Mouse (Mus musculus): ENCODE results near the gene Ddrgk1. TPM values are rescaled to one million over a fixed set of nuclear protein-coding genes. Genes with fewer than 3 reads are reported as not detected.

The Ddrgk1 gene
- polyA plus RNA-seq (2012; fragmentation: generic; extraction: Trizol): 80.4 TPM
- long read RNA-seq, experiment 1, transcript Ddrgk1-201 (9 exons, 1,238 nt): major isoform, 55 of 69 reads
- long read RNA-seq, experiment 1, partial matches to known transcripts: 13 of 69 reads
- long read RNA-seq, experiment 1, other reads (novel, unspliced or antisense): 1 of 69 reads
- long read RNA-seq, experiment 2, transcript Ddrgk1-201 (9 exons, 1,238 nt): major isoform, 41 of 48 reads
- long read RNA-seq, experiment 2, partial matches to known transcripts: 0 of 48 reads
- long read RNA-seq, experiment 2, other reads (novel, unspliced or antisense): 7 of 48 reads

DNA sequence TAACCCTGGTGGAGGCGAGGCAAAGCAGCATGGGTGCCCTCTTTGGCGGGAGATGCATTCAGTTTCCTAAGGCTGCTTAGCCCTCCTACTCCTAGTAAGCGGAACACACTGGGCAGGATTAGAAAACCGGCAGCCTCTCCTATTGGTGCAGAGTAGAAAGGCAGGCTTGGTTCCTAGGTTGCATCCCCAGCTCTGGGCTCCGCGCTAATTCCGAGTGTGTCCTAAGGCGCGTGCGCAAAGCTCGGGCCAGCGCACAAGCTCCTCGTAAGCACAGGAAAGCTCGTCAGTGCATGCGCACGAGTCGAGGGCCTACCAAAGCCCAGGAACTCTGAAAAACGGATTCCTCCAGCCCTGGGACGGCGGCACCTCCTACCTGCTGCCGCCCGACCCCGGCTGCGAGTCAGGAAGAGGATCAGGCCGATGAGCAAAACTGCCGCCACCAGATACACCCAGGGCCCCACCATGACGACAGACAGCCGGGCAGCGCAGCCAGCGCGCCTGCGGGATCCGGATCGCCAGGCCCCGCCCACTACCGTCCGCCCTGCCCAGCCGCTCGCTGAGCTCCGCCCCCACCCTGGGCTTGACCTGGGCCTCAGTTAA, at the start of gene Ddrgk1:
Gene Ddrgk1, minus strand, starts transcription at position 558 of the 600 bp plus-strand sequence.
- peaks cover 21% of the 10 kb centered on the region for H3K79me3 ChIP-seq (ENCODE audit: low read depth)
- H3K36me3 ChIP-seq (ENCODE audit: control insufficient read depth, insufficient read depth): peaks cover 28% of the 10 kb centered on the region
- peak within 1 kb of the TSS; percentile 36 for H3K4me3 ChIP-seq (ENCODE audit: insufficient read depth, poor library complexity, severe bottlenecking)
- peak within 1 kb of the TSS; percentile 91 for H3ac ChIP-seq (ENCODE audit: control insufficient read depth, insufficient read length, low read depth)
- TF ChIP-seq FOSL1 (IDR thresholded peaks at IDR 0.05; ENCODE audit: insufficient read depth, low read length, poor library complexity, severe bottlenecking) (no peak), USF1 (IDR thresholded peaks at IDR 0.05; ENCODE audit: low read depth) (no peak), MAX (IDR thresholded peaks at IDR 0.05) (peak; percentile 46)
- H3K27me3 ChIP-seq (ENCODE audit: control insufficient read depth, insufficient read depth, insufficient read length): no peaks in the 10 kb centered on the region
- H3K79me2 ChIP-seq (ENCODE audit: control insufficient read depth, insufficient read depth): peaks cover 34% of the 10 kb centered on the region

DNA sequence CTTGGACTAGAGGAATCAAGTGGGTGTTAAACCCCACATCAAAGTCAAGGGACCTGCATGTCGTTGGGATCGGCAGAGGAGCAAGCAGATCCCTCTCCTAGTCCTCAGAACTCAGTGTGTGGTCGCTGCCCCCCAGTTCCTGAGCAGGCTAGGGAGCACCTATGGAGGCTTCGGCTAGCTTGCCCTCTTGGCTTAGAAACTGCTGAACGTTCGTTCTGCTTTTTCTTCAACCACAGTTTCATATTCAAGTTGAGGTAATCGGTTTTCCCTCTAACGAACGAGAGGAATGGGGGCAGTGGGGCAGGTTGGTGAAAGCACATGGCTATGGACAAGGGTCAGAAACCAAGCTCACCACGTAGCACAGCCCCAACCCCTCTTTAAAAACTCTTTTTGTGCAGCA, 42.6 kb upstream of the Ddrgk1 start:
- Histone ChIP-seq H3K36me3 (ENCODE audit: control insufficient read depth, insufficient read depth) (no peaks in the 10 kb centered on the region), H3K79me2 (ENCODE audit: control insufficient read depth, insufficient read depth) (no peaks in the 10 kb centered on the region), H3K4me3 (ENCODE audit: insufficient read depth, poor library complexity, severe bottlenecking) (no peak overlapping the region), H3K27me3 (ENCODE audit: control insufficient read depth, insufficient read depth, insufficient read length) (no peaks in the 10 kb centered on the region), H3ac (ENCODE audit: control insufficient read depth, insufficient read length, low read depth) (no peak overlapping the region), H3K79me3 (ENCODE audit: low read depth) (no peaks in the 10 kb centered on the region)
- TF ChIP-seq MYOD1 (IDR thresholded peaks at IDR 0.05; ENCODE audit: control insufficient read depth, insufficient read length, low read depth): no peak
- no peak for TF ChIP-seq CEBPB (IDR thresholded peaks at IDR 0.05; ENCODE audit: low read depth)
- TF ChIP-seq USF1 (IDR thresholded peaks at IDR 0.05; ENCODE audit: low read depth): no peak
- no peak for TF ChIP-seq CTCF (IDR thresholded peaks at IDR 0.05; ENCODE audit: control insufficient read depth, insufficient read depth, insufficient read length)
- no peak for TF ChIP-seq FOSL1 (IDR thresholded peaks at IDR 0.05; ENCODE audit: insufficient read depth, low read length, poor library complexity, severe bottlenecking)
- TF ChIP-seq MYOG (IDR thresholded peaks at IDR 0.05; ENCODE audit: control insufficient read depth, extremely low read depth, insufficient read length): no peak
- TF ChIP-seq MAX (IDR thresholded peaks at IDR 0.05): no peak

DNA sequence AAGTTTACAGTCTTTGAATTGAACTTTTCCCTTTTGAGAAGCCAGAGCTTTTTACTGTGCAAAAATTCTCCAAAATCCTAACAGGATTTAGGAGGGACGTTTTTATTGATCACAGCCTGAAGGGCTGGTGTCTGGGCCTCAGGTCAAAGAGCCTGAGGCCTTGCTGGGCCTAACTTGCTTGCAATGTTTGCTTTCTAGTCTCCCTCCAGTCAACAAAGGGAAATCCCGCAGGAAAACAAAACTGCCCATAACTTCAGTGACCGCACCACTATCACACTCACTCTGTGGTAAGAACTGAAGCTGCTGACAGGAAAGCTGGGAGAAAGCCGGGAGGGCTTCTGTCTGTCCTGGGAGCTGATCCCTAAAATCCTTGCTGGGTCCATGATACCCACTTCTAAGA, 42.1 kb upstream of the Ddrgk1 start:
- no peaks in the 10 kb centered on the region for H3K36me3 ChIP-seq (ENCODE audit: control insufficient read depth, insufficient read depth)
- H3K4me3 ChIP-seq (ENCODE audit: insufficient read depth, poor library complexity, severe bottlenecking): no peak overlapping the region
- no peaks in the 10 kb centered on the region for H3K79me3 ChIP-seq (ENCODE audit: low read depth)
- TF ChIP-seq CTCF (IDR thresholded peaks at IDR 0.05; ENCODE audit: control insufficient read depth, insufficient read depth, insufficient read length): no peak
- no peak for TF ChIP-seq MAX (IDR thresholded peaks at IDR 0.05)
- TF ChIP-seq MYOD1 (IDR thresholded peaks at IDR 0.05; ENCODE audit: control insufficient read depth, insufficient read length, low read depth): no peak
- no peak for TF ChIP-seq CEBPB (IDR thresholded peaks at IDR 0.05; ENCODE audit: low read depth)
- no peak for TF ChIP-seq FOSL1 (IDR thresholded peaks at IDR 0.05; ENCODE audit: insufficient read depth, low read length, poor library complexity, severe bottlenecking)
- TF ChIP-seq MYOG (IDR thresholded peaks at IDR 0.05; ENCODE audit: control insufficient read depth, extremely low read depth, insufficient read length): no peak
- no peak for TF ChIP-seq USF1 (IDR thresholded peaks at IDR 0.05; ENCODE audit: low read depth)
- H3K79me2 ChIP-seq (ENCODE audit: control insufficient read depth, insufficient read depth): no peaks in the 10 kb centered on the region
- no peak overlapping the region for H3ac ChIP-seq (ENCODE audit: control insufficient read depth, insufficient read length, low read depth)
- H3K27me3 ChIP-seq (ENCODE audit: control insufficient read depth, insufficient read depth, insufficient read length): no peaks in the 10 kb centered on the region

DNA sequence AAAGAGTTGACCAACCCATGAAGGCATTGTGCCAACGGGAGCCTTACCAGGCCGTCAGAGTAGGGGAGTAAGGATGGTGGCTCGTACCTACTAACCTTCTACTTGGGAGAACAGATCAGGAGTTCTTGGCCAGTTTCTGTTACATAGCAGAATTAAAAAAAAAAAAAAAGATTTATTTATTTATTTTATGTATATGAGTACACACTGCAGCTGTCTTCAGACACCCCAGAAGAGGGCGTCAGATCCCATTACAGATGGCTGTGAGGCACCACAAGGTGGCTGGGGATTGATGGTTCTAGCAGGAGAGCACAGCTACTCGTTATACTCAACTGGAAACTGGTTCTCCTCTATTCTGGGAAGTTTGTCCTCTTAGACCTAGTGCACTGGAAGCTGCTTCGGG, 40.7 kb upstream of the Ddrgk1 start:
- no peak overlapping the region for H3ac ChIP-seq (ENCODE audit: control insufficient read depth, insufficient read length, low read depth)

DNA sequence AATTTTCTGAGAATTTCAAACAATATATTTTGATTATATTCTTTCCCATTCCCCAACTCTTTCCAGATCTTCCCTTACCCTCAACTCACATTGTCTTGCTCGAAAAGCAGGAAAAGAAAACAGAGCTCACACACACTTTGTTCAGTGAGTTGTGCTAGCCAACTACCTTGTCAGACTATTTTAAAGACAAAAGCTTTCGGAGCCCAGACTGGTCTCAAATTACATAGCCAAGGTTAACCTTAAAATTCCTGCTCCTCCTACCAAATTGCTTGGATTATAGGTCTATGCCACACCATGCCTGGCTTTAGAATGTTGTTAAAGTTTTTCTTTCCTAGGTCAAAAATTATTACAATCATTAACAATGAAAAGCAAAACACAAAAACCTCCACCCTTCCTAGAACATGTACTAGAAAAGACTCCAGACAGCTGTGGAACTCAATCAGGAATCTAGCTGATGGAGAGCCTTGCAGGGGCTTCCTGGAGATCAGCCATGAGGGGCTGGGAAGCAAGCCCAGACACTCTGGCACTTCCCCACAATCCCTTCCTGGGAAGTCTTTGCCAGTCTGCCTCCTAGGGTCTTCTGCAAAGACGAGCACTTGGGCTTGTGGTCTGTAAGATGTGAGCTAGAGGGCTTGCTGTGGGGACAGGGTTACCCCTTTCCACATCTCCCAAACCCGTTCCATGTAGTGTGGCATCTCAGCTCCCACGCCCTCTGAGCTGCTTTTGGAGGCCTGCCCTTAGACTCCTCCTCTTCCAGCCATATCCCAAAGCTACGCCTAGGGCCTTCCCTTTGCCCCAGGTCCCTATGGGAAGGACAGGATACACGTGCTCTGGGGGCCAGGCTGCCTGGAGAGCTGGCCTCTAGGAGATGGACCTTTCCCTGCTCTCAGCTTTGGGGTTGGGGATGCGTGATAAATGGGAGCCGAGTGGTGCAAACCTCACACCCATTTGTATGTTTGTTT, 39.9 kb upstream of the Ddrgk1 start:
- no peak for TF ChIP-seq USF1 (IDR thresholded peaks at IDR 0.05; ENCODE audit: low read depth)
- TF ChIP-seq CEBPB (IDR thresholded peaks at IDR 0.05; ENCODE audit: low read depth): no peak
- no peak for TF ChIP-seq MYOD1 (IDR thresholded peaks at IDR 0.05; ENCODE audit: control insufficient read depth, insufficient read length, low read depth)
- TF ChIP-seq FOSL1 (IDR thresholded peaks at IDR 0.05; ENCODE audit: insufficient read depth, low read length, poor library complexity, severe bottlenecking): no peak
- TF ChIP-seq MYOG (IDR thresholded peaks at IDR 0.05; ENCODE audit: control insufficient read depth, extremely low read depth, insufficient read length): no peak
- no peak for TF ChIP-seq MAX (IDR thresholded peaks at IDR 0.05)
- TF ChIP-seq CTCF (IDR thresholded peaks at IDR 0.05; ENCODE audit: control insufficient read depth, insufficient read depth, insufficient read length): no peak
- Histone ChIP-seq H3K79me2 (ENCODE audit: control insufficient read depth, insufficient read depth) (no peaks in the 10 kb centered on the region), H3ac (ENCODE audit: control insufficient read depth, insufficient read length, low read depth) (no peak overlapping the region), H3K27me3 (ENCODE audit: control insufficient read depth, insufficient read depth, insufficient read length) (no peaks in the 10 kb centered on the region), H3K79me3 (ENCODE audit: low read depth) (no peaks in the 10 kb centered on the region), H3K4me3 (ENCODE audit: insufficient read depth, poor library complexity, severe bottlenecking) (no peak overlapping the region), H3K36me3 (ENCODE audit: control insufficient read depth, insufficient read depth) (no peaks in the 10 kb centered on the region)

More for the DNA sequence above, 40.7 kb upstream of the Ddrgk1 start:
- no peak overlapping the region for H3K4me3 ChIP-seq (ENCODE audit: insufficient read depth, poor library complexity, severe bottlenecking)
- H3K27me3 ChIP-seq (ENCODE audit: control insufficient read depth, insufficient read depth, insufficient read length): no peaks in the 10 kb centered on the region
- TF ChIP-seq CEBPB (IDR thresholded peaks at IDR 0.05; ENCODE audit: low read depth) (no peak), MYOG (IDR thresholded peaks at IDR 0.05; ENCODE audit: control insufficient read depth, extremely low read depth, insufficient read length) (no peak)
- H3K79me2 ChIP-seq (ENCODE audit: control insufficient read depth, insufficient read depth): no peaks in the 10 kb centered on the region
- H3K36me3 ChIP-seq (ENCODE audit: control insufficient read depth, insufficient read depth): no peaks in the 10 kb centered on the region
- no peaks in the 10 kb centered on the region for H3K79me3 ChIP-seq (ENCODE audit: low read depth)

Measured in C2C12 (cell line).